ENCODE assay signal across 8 mouse cellular contexts in genomic region chr11:74589401-74590238, GRCm38 (mm10). TPM values are rescaled to one million over a fixed set of nuclear protein-coding genes. Genes with fewer than 3 reads are reported as not detected.
DNase-seq lines count a peak whose midpoint lies in the region; ATAC-seq lines count a peak whose summit lies in the region.

No protein-coding gene starts in this region.

- H3K9ac ChIP-seq in lung, embryonic 15.5 days: no peak overlapping the region
- no peak overlapping the region for H3K9ac ChIP-seq in embryonic facial prominence, embryonic 15.5 days
- H3K9ac ChIP-seq in neural tube, embryonic 13.5 days: peak overlapping the region; percentile 78

- H3K36me3 ChIP-seq in lung, embryonic 15.5 days: no peaks in the 10 kb centered on the region
- no peaks in the 10 kb centered on the region for H3K36me3 ChIP-seq in embryonic facial prominence, embryonic 15.5 days
- H3K36me3 ChIP-seq in neural tube, embryonic 13.5 days: no peaks in the 10 kb centered on the region

- no peak for DNase-seq in lung, postnatal 10 days
- DNase-seq in layer of hippocampus, postnatal 36 days: peak; percentile 48 to 56
- no peak for DNase-seq in natural killer cell, adult 2 months (ENCODE audit: low spot score in 2 of 2)
- DNase-seq in gastrocnemius, adult 18-20 months (ENCODE audit: low spot score): no peak
- no peak for DNase-seq in urinary bladder, postnatal 10 days (ENCODE audit: low spot score)

- WGBS in lung, embryonic 15.5 days: 5% methylated on average over 66 of the region's 66 CpGs
- 3% methylated on average over 66 of the region's 66 CpGs for WGBS in embryonic facial prominence, embryonic 15.5 days
- 2% methylated on average over 66 of the region's 66 CpGs for WGBS in neural tube, embryonic 13.5 days

- no peak overlapping the region for H3K27ac ChIP-seq in lung, embryonic 15.5 days
- no peak overlapping the region for H3K27ac ChIP-seq in embryonic facial prominence, embryonic 15.5 days (replicated peaks)
- peak overlapping the region; percentile 84 for H3K27ac ChIP-seq in neural tube, embryonic 13.5 days (replicated peaks)

- H3K4me1 ChIP-seq in lung, embryonic 15.5 days: no peaks in the 10 kb centered on the region; the same call in 1 of the 2 replicates
- peaks cover 9% of the 10 kb centered on the region for H3K4me1 ChIP-seq in embryonic facial prominence, embryonic 15.5 days
- peaks cover 37% of the 10 kb centered on the region for H3K4me1 ChIP-seq in neural tube, embryonic 13.5 days (replicated peaks)

- H3K4me2 ChIP-seq in lung, embryonic 15.5 days: peak overlapping the region; percentile 53
- peak overlapping the region; percentile 53 for H3K4me2 ChIP-seq in embryonic facial prominence, embryonic 15.5 days (replicated peaks)
- peak overlapping the region; percentile 61 for H3K4me2 ChIP-seq in neural tube, embryonic 13.5 days

- no peaks in the 10 kb centered on the region for H3K9me3 ChIP-seq in lung, embryonic 15.5 days
- no peaks in the 10 kb centered on the region for H3K9me3 ChIP-seq in embryonic facial prominence, embryonic 15.5 days (replicated peaks)
- no peaks in the 10 kb centered on the region for H3K9me3 ChIP-seq in neural tube, embryonic 13.5 days

- no peak for ATAC-seq in lung, embryonic 15.5 days (ENCODE audit: borderline replicate concordance, extremely low read depth, low FRiP score, low TSS enrichment)
- 0 out of 2 replicates have a peak, but pooled peaks have one; percentile 17 for ATAC-seq in embryonic facial prominence, embryonic 15.5 days (ENCODE audit: insufficient number of reproducible peaks, low FRiP score, low TSS enrichment, low read depth)
- peak; percentile 89 for ATAC-seq in neural tube, embryonic 13.5 days (ENCODE audit: low read depth)

- H3K27me3 ChIP-seq in lung, embryonic 15.5 days: peaks cover 69% of the 10 kb centered on the region
- peaks cover 61% of the 10 kb centered on the region for H3K27me3 ChIP-seq in embryonic facial prominence, embryonic 15.5 days
- peaks cover 53% of the 10 kb centered on the region for H3K27me3 ChIP-seq in neural tube, embryonic 13.5 days

- H3K4me3 ChIP-seq in lung, embryonic 15.5 days: peak overlapping the region; percentile 31
- peak overlapping the region; percentile 35 for H3K4me3 ChIP-seq in embryonic facial prominence, embryonic 15.5 days (replicated peaks)
- H3K4me3 ChIP-seq in neural tube, embryonic 13.5 days: peak overlapping the region; percentile 53

RNA-seq across cellular contexts. Expression of gene Rap1gap2, which starts 21.1 kb away (rescaled TPM):
- polyA plus RNA-seq in lung, embryonic 15.5 days (2015; fragmentation: Nextera tagmentation; extraction: Ambion mirVana): 2.1 and 2.4 TPM in 2 replicates
- polyA plus RNA-seq in embryonic facial prominence, embryonic 15.5 days (2015; fragmentation: Nextera tagmentation; extraction: Ambion mirVana): 3.5 and 3.7 TPM in 2 replicates
- 100 to 1,000 TPM; 135 to 137 TPM for total RNA-seq in layer of hippocampus, postnatal 36 days (2021)
- polyA plus RNA-seq in neural tube, embryonic 13.5 days (2015; fragmentation: Nextera tagmentation; extraction: Ambion mirVana): 10.9 and 11.5 TPM in 2 replicates
- total RNA-seq in gastrocnemius, adult 18-20 months (2021): 1 to 10 TPM; 5.1 to 6.7 TPM

RNA-seq across cellular contexts. Expression of gene Ccdc92b, which starts 29.8 kb away (rescaled TPM):
- polyA plus RNA-seq in lung, embryonic 15.5 days (2015; fragmentation: Nextera tagmentation; extraction: Ambion mirVana): 0.30 and 0.35 TPM in 2 replicates
- polyA plus RNA-seq in embryonic facial prominence, embryonic 15.5 days (2015; fragmentation: Nextera tagmentation; extraction: Ambion mirVana): 0.46 and 0.71 TPM in 2 replicates
- total RNA-seq in layer of hippocampus, postnatal 36 days (2021): 10 to 100 TPM; 21.9 to 22.1 TPM
- polyA plus RNA-seq in neural tube, embryonic 13.5 days (2015; fragmentation: Nextera tagmentation; extraction: Ambion mirVana): 1.9 and 2.1 TPM in 2 replicates
- total RNA-seq in gastrocnemius, adult 18-20 months (2021): under 1 TPM; 0.05 TPM

RNA-seq across cellular contexts. Expression of gene Cluh, which starts 59.7 kb away (rescaled TPM):
- polyA plus RNA-seq in lung, embryonic 15.5 days (2015; fragmentation: Nextera tagmentation; extraction: Ambion mirVana): 18.6 and 21.0 TPM in 2 replicates
- 26.6 and 27.1 TPM in 2 replicates for polyA plus RNA-seq in embryonic facial prominence, embryonic 15.5 days (2015; fragmentation: Nextera tagmentation; extraction: Ambion mirVana)
- 10 to 100 TPM; 66.9 to 70.0 TPM for total RNA-seq in layer of hippocampus, postnatal 36 days (2021)
- 16.3 and 16.9 TPM in 2 replicates for polyA plus RNA-seq in neural tube, embryonic 13.5 days (2015; fragmentation: Nextera tagmentation; extraction: Ambion mirVana)
- 10 to 100 TPM; 90.2 to 100.0 TPM for total RNA-seq in gastrocnemius, adult 18-20 months (2021)

Comparison
In these comparisons a context has a peak if more than half of its experiments do, and no peak if none do; other contexts are left out.
1. DNase-seq: peak in layer of hippocampus, postnatal 36 days (2 of 2); none in lung, postnatal 10 days (single experiment), natural killer cell, adult 2 months (0 of 2), gastrocnemius, adult 18-20 months (single experiment) and urinary bladder, postnatal 10 days (single experiment).
2. Peak in every context shown above with its lines, with median percentiles within 50 percentile points of each other: H3K4me2 ChIP-seq and H3K4me3 ChIP-seq.